Mouse (Mus musculus) midbrain, embryonic 16.5 days (tissue): ENCODE measurements at regions not wholly inside any gene's neighbourhood (a gene's known extent, or its start where the extent isn't known, plus 50 kb on each side); places are given as distances from the start of the nearest gene placed in this dataset.

ENCODE experiments used
- ATAC-seq: fragments of 200-750 bp; cut with Nextera tagmentation; 2 replicates; pipeline ENCODE4 v1.8.0; 2017; ENCODE audit warnings: moderate TSS enrichment
- H3K27ac ChIP-seq: fragments of 300-500 bp; sonication (generic); 2 replicates; pipeline ENCODE4 v1.5.1; 2014; ENCODE audit warnings: mild to moderate bottlenecking, low read length, mixed read lengths
- H3K27me3 ChIP-seq: fragments of 300-500 bp; sonication (generic); 2 replicates; pipeline ENCODE4 v1.6.1; 2014; ENCODE audit warnings: low read depth, low read length, mixed read lengths; ENCODE audit not compliant: control insufficient read depth, insufficient read depth
- H3K36me3 ChIP-seq: fragments of 300-500 bp; sonication (generic); 2 replicates; pipeline ENCODE4 v1.6.1; 2014; ENCODE audit warnings: mild to moderate bottlenecking, low read length, moderate library complexity, mixed read lengths; ENCODE audit not compliant: control insufficient read depth, insufficient read depth
- H3K4me1 ChIP-seq: fragments of 300-500 bp; sonication (generic); 2 replicates; pipeline ENCODE4 v1.6.1; 2014; ENCODE audit warnings: mild to moderate bottlenecking, low read length, mixed read lengths; ENCODE audit not compliant: control insufficient read depth, insufficient read depth
- H3K4me2 ChIP-seq: fragments of 300-500 bp; sonication (generic); 2 replicates; pipeline ENCODE4 v1.6.1; 2014; ENCODE audit warnings: mild to moderate bottlenecking, low read length, mixed read lengths
- H3K4me3 ChIP-seq: fragments of 300-500 bp; sonication (generic); 2 replicates; pipeline ENCODE4 v1.5.1; 2014; ENCODE audit warnings: low read depth, mild to moderate bottlenecking, low read length, moderate library complexity, mixed read lengths
- H3K9ac ChIP-seq: fragments of 300-500 bp; sonication (generic); 2 replicates; pipeline ENCODE4 v1.6.1; 2014; ENCODE audit warnings: low read depth, low read length, mixed read lengths
- H3K9me3 ChIP-seq: fragments of 300-500 bp; sonication (generic); replicated peaks from 2 replicates; pipeline ENCODE4 v1.6.1; 2014; ENCODE audit warnings: mild to moderate bottlenecking, low read length, mixed read lengths; ENCODE audit not compliant: control insufficient read depth, poor library complexity, severe bottlenecking
- WGBS: fragments of 180-500 bp; shearing (Covaris S2); extraction: QIAGEN DNeasy Blood & Tissue Kit; methylation state at CpG from one replicate; pipeline ENCODE4 v1.1.7; 2014; 5-methylcytosine and 5-hydroxymethylcytosine counted together

DNA sequence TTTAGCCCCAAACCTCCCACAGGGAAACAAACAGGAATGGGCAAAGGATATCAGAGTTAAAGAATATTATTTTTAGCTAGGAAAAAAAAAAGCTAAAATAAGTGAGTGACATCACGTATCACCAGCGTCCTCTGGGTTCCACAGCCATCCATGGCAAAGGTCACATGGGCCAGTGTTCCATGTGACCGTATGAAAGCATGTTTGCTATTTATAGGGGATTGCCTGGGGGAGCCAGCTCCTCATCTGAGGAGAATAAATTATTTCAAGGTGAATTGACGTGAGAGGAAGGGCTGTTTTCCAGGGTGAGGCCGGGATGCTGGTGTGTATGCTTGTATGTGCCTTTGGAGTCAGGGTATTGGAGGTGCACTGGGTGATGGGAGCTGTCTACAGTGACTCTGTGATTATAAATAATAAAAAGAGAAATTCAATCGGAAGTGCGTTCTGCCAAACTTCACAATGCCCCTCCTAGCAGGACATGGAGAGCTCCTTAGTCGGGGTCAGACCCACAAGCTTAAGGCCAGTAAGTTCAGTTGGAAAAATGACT lies 481.0 kb upstream of the Nr2f2 start:
- H3K27me3 ChIP-seq = no peaks in the 10 kb centered on the region; the same call in 1 of the 2 replicates
- no peak overlapping the region for H3K4me2 ChIP-seq
- no peak overlapping the region for H3K4me3 ChIP-seq
- no peaks in the 10 kb centered on the region for H3K36me3 ChIP-seq
- no peak overlapping the region for H3K9ac ChIP-seq
- no peak overlapping the region for H3K27ac ChIP-seq
- no peaks in the 10 kb centered on the region for H3K4me1 ChIP-seq
- ATAC-seq = no peak
- WGBS = 73% methylated on average over 8 of the region's 8 CpGs
- no peaks in the 10 kb centered on the region for H3K9me3 ChIP-seq

GRCm38 (mm10) chr7:70846076-70846475 lies 479.5 kb upstream of the Nr2f2 start:
- no peaks in the 10 kb centered on the region for H3K36me3 ChIP-seq
- WGBS = 19% methylated on average over 4 of the region's 4 CpGs
- no peak for ATAC-seq
- H3K4me1 ChIP-seq = no peaks in the 10 kb centered on the region
- H3K27me3 ChIP-seq = no peaks in the 10 kb centered on the region; the same call in 1 of the 2 replicates
- no peak overlapping the region for H3K4me3 ChIP-seq
- H3K4me2 ChIP-seq = no peak overlapping the region
- H3K9me3 ChIP-seq = no peaks in the 10 kb centered on the region
- H3K27ac ChIP-seq = no peak overlapping the region
- no peak overlapping the region for H3K9ac ChIP-seq

- 91% methylated on average over 1 of the region's 1 CpGs for WGBS
- Histone ChIP-seq H3K4me3 (no peak overlapping the region), H3K27ac (no peak overlapping the region), H3K36me3 (no peaks in the 10 kb centered on the region), H3K9me3 (no peaks in the 10 kb centered on the region), H3K4me1 (no peaks in the 10 kb centered on the region), H3K27me3 (no peaks in the 10 kb centered on the region), H3K9ac (no peak overlapping the region), H3K4me2 (no peak overlapping the region)
- ATAC-seq = no peak
These were observed 473.6 kb upstream of the Nr2f2 start for GRCm38 (mm10) chr7:70840142-70840541.

DNA sequence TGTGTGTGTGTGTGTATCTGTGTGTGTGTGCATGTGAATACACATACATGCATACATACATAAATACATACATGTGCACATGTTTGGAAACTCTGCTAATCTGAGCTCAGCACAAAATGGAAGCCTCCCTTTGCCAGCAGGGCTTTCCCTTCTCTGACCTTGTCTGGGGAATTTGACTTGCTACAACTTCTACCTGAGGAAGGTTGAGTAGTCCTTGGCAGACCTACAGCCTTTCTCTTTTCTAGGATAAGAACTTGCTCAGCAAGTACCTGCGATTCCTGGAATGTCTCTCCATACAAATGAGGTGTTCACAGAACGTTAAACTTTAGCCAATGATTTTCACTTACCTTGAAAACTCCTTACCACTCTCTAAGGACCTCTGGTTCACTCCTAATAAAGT lies 472.7 kb upstream of the Nr2f2 start:
- no peak for ATAC-seq
- H3K4me1 ChIP-seq = no peaks in the 10 kb centered on the region
- H3K36me3 ChIP-seq = no peaks in the 10 kb centered on the region
- H3K9me3 ChIP-seq = no peaks in the 10 kb centered on the region
- no peak overlapping the region for H3K27ac ChIP-seq
- H3K4me3 ChIP-seq = no peak overlapping the region
- H3K9ac ChIP-seq = no peak overlapping the region
- H3K27me3 ChIP-seq = no peaks in the 10 kb centered on the region
- H3K4me2 ChIP-seq = no peak overlapping the region
- WGBS = 90% methylated on average over 2 of the region's 2 CpGs

DNA sequence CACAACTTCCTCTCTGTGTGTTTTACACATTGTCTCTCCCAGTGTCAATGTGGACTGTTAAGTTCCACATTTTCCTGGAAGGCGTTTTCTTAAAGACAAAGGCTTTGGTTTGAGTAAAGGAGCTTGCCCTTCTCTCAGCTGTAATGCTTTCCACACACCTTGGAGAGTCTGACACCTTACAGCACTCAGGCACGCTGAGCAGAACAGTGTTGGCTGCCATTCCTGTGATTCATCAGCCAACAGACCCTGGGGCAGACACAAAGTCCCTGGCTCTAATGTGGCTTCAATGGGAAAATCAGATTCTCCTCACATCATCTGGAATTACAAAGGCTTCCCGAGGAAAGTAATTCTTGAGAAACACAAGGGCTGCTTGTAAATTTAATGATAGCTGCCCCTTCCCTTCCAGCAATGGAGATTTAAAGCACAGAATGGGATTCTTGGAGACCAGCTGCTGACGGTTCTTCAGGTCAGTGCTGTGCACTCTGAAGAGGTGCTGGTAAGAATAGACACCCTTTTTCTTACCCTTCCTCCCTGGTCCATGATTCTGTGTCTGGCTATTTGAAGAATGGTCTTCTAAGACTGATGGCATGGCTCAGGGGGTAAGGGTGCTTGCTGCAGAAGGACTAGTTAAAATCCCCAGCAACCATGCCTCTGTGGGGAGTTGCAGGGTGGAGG lies 468.4 kb upstream of the Nr2f2 start:
- Histone ChIP-seq H3K27ac (no peak overlapping the region), H3K4me3 (no peak overlapping the region), H3K36me3 (no peaks in the 10 kb centered on the region), H3K4me1 (no peaks in the 10 kb centered on the region), H3K9ac (no peak overlapping the region), H3K4me2 (no peak overlapping the region), H3K27me3 (no peaks in the 10 kb centered on the region), H3K9me3 (no peaks in the 10 kb centered on the region)
- ATAC-seq = no peak
- WGBS = 59% methylated on average over 4 of the region's 4 CpGs

- H3K27me3 ChIP-seq = no peaks in the 10 kb centered on the region; the same call in 1 of the 2 replicates
- H3K9me3 ChIP-seq = no peaks in the 10 kb centered on the region
- no peak overlapping the region for H3K4me2 ChIP-seq
- no peak overlapping the region for H3K9ac ChIP-seq
- H3K4me3 ChIP-seq = no peak overlapping the region
- H3K4me1 ChIP-seq = no peaks in the 10 kb centered on the region; the same call in 1 of the 2 replicates
- H3K27ac ChIP-seq = no peak overlapping the region
- WGBS = 65% methylated on average over 5 of the region's 5 CpGs
- ATAC-seq = no peak
- no peaks in the 10 kb centered on the region for H3K36me3 ChIP-seq
These were observed 462.1 kb upstream of the Nr2f2 start for GRCm38 (mm10) chr7:70828486-70829195.

- no peak overlapping the region for H3K9ac ChIP-seq
- WGBS = 76% methylated on average over 3 of the region's 3 CpGs
- no peaks in the 10 kb centered on the region; the same call in 1 of the 2 replicates for H3K27me3 ChIP-seq
- no peak for ATAC-seq
- H3K27ac ChIP-seq = no peak overlapping the region
- H3K9me3 ChIP-seq = no peaks in the 10 kb centered on the region
- no peak overlapping the region for H3K4me2 ChIP-seq
- no peaks in the 10 kb centered on the region for H3K36me3 ChIP-seq
- H3K4me1 ChIP-seq = peaks cover 2% of the 10 kb centered on the region; the same call in 1 of the 2 replicates
- no peak overlapping the region for H3K4me3 ChIP-seq
These were observed 459.5 kb upstream of the Nr2f2 start for GRCm38 (mm10) chr7:70826074-70826473.

DNA sequence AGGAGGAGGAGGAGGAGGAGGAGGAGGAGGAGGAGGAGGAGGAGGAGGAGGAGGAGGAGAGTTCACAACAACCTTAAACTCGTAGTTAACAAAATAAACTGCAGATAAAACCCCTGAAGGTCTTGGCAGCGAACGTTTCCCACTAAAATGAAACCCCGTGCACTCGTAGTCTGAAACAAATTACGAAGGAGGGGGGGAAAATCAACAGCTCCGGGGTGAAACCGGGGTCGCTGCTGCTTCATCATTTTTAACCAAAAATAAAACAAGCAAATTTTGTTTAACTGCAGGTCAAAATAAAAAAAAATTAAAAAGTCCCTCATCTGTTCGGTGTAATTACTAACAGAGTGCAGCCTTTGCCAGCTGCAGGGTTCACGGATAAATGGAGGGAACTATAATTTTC lies 456.5 kb upstream of the Nr2f2 start:
- Histone ChIP-seq H3K9me3 (no peaks in the 10 kb centered on the region), H3K4me1 (0 out of 2 replicates have a peak, but pooled peaks cover 2% of the 10 kb centered on the region), H3K27ac (no peak overlapping the region), H3K27me3 (no peaks in the 10 kb centered on the region; the same call in 1 of the 2 replicates), H3K4me2 (no peak overlapping the region; the same call in 1 of the 2 replicates), H3K9ac (no peak overlapping the region), H3K4me3 (no peak overlapping the region), H3K36me3 (no peaks in the 10 kb centered on the region)
- WGBS = 60% methylated on average over 11 of the region's 11 CpGs
- ATAC-seq = no peak

DNA sequence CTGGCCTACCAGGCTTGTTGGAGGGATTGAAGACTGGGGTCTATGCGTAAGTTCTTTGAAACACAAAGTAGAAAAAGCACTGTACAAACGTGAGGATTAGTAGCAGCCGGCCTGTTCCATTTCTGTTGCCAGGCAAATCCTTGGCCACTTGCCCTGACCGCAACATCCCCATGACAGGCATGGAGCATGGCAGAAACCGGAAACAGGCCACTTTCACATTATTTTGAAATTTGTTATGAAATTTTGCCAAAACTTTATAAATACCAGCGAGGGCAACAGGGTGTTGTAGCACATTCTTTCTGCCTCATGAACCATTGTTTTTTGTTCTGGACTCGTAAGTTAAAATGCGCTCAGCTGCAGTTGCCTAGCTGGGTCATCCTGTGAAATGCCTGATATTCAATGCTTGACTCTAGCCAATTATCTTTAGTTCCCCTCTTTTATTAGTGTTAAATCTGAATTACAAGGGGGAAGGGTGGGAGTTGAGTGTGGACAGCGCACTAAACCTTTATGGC lies 455.8 kb upstream of the Nr2f2 start:
- 47% methylated on average over 9 of the region's 9 CpGs for WGBS
- H3K4me2 ChIP-seq = peak overlapping the region; percentile 36
- no peaks in the 10 kb centered on the region for H3K9me3 ChIP-seq
- H3K36me3 ChIP-seq = no peaks in the 10 kb centered on the region
- H3K27me3 ChIP-seq = no peaks in the 10 kb centered on the region; the same call in 1 of the 2 replicates
- H3K9ac ChIP-seq = no peak overlapping the region
- peak; percentile 76; the same call in 1 of the 2 replicates for ATAC-seq
- no peak overlapping the region for H3K4me3 ChIP-seq
- H3K27ac ChIP-seq = peak overlapping the region; percentile 11; the same call in 1 of the 2 replicates
- 0 out of 2 replicates have a peak, but pooled peaks cover 2% of the 10 kb centered on the region for H3K4me1 ChIP-seq
